Comparison of ENCODE assay signal across 1 mouse cellular context in genomic region chr2:84653354-84653753, GRCm38 (mm10).
TF ChIP-seq lines count a peak whose summit lies in the region.

No protein-coding gene starts in this region.

TF ChIP-seq in MEL, 35 proteins besides CTCF, POLR2A, EP300 and RAD21:
- TF ChIP-seq MEF2A (IDR thresholded peaks at IDR 0.05; ENCODE audit: extremely low read depth, insufficient replicate concordance, low read depth, low read length, poor library complexity, severe bottlenecking) (no peak), ZMIZ1 (IDR thresholded peaks at IDR 0.05; ENCODE audit: low read depth, low read length) (no peak), MAZ (IDR thresholded peaks at IDR 0.05; ENCODE audit: low read depth, low read length) (no peak), NELFE (IDR thresholded peaks at IDR 0.05; ENCODE audit: low read depth, low read length) (no peak), BHLHE40 (IDR thresholded peaks at IDR 0.05; ENCODE audit: borderline replicate concordance, low read depth, low read length) (no peak), HCFC1 (IDR thresholded peaks at IDR 0.05; ENCODE audit: low read depth, low read length) (no peak), SMC3 (IDR thresholded peaks at IDR 0.05; ENCODE audit: low read depth, low read length) (peak; percentile 47), POLR2AphosphoS5 (IDR thresholded peaks at IDR 0.05; ENCODE audit: borderline replicate concordance, low read depth, low read length) (no peak), NRF1 (IDR thresholded peaks at IDR 0.05; ENCODE audit: insufficient read depth, low read depth, low read length, poor library complexity, severe bottlenecking) (no peak), SIN3A (IDR thresholded peaks at IDR 0.05; ENCODE audit: low read length) (no peak), ZNF384 (IDR thresholded peaks at IDR 0.05; ENCODE audit: low read depth, low read length) (no peak), ELF1 (IDR thresholded peaks at IDR 0.05; ENCODE audit: low read depth, low read length) (no peak), MYC (IDR thresholded peaks at IDR 0.05; ENCODE audit: low read depth, low read length) (peak; percentile 84), TBP (IDR thresholded peaks at IDR 0.05; ENCODE audit: low read depth, low read length) (no peak), GABPA (IDR thresholded peaks at IDR 0.05; ENCODE audit: low read depth, low read length) (no peak)
